28 mouse cellular contexts compared by ENCODE assay signal in the genomic region with DNA sequence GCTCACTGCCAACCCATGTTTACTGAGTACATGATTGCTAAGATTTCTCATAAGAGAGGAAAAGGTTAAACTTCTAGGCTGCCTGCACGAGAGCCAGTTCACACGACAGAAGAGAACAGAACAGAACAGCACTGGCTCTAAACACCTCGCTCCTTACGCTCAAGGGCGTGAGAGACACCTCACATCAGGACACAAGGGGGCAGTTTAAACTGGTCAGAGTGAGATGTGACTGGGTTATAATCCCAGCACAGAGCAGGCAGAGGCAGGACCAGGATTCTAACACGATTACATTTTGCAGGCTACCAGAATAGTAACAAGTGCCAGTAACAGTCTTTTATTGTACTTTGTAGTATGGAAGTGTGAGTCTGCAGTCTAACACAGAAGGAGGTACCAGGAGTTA. TPM values are rescaled to one million over a fixed set of nuclear protein-coding genes. Genes with fewer than 3 reads are reported as not detected.
"Had no signal": no experiment of that assay in that cellular context is flagged by ENCODE, and none has a peak within 500 bp of the region (broad histone marks: within the 10 kb centered on the region; RNA-seq: fewer than 3 reads in every experiment).

No protein-coding gene starts in this region.

- H3K4me2 ChIP-seq: heart, embryonic 11.5 days; heart, embryonic 13.5 days; heart, embryonic 15.5 days; hindbrain, embryonic 13.5 days; hindbrain, embryonic 15.5 days; limb, embryonic 12.5 days; liver, embryonic 13.5 days had no signal

- H3K9me3 ChIP-seq: heart, embryonic 13.5 days; heart, embryonic 15.5 days; hindbrain, embryonic 13.5 days; hindbrain, embryonic 15.5 days; limb, embryonic 12.5 days; liver, embryonic 13.5 days had no signal

- H3K4me3 ChIP-seq: heart, adult 2 months; heart, embryonic 13.5 days; heart, embryonic 15.5 days; hindbrain, embryonic 13.5 days; hindbrain, embryonic 15.5 days; limb, embryonic 12.5 days; liver, embryonic 13.5 days had no signal

- H3K4me1 ChIP-seq: heart, embryonic 13.5 days; heart, embryonic 15.5 days; hindbrain, embryonic 13.5 days; hindbrain, embryonic 15.5 days; limb, embryonic 12.5 days had no signal

- DNase-seq: gastrocnemius, postnatal 14 days; gastrocnemius, postnatal 36 days; heart, adult 11 months; heart, adult 2 months; heart, postnatal 14 days; heart, postnatal 36 days; kidney, adult 11 months; kidney, adult 8-10 months; kidney, postnatal 14 days; kidney, postnatal 36 days; layer of hippocampus, adult 9-11 months; layer of hippocampus, postnatal 36 days; left cerebral cortex, postnatal 4 days; liver; liver, embryonic 13.5 days had no signal

- H3K9ac ChIP-seq: heart, embryonic 13.5 days; heart, embryonic 15.5 days; hindbrain, embryonic 13.5 days; hindbrain, embryonic 15.5 days; limb, embryonic 12.5 days; liver, embryonic 13.5 days had no signal

- H3K27ac ChIP-seq: heart, adult 2 months; heart, embryonic 13.5 days; heart, embryonic 15.5 days; hindbrain, embryonic 13.5 days; hindbrain, embryonic 15.5 days; hindbrain, postnatal 0 days; kidney, postnatal 0 days; limb, embryonic 12.5 days had no signal

- ATAC-seq: hindbrain, postnatal 0 days had no signal

- H3K27me3 ChIP-seq: heart, embryonic 13.5 days; heart, embryonic 15.5 days; hindbrain, embryonic 13.5 days; hindbrain, embryonic 15.5 days; limb, embryonic 12.5 days; liver, embryonic 13.5 days had no signal

RNA-seq across cellular contexts. Expression of a gene that starts 55.6 kb away (rescaled TPM):
- total RNA-seq: gastrocnemius, adult 8-10 months; gastrocnemius, postnatal 14 days; gastrocnemius, postnatal 36 days; heart, adult 2 months; heart, postnatal 14 days; heart, postnatal 36 days; layer of hippocampus, adult 18-20 months; layer of hippocampus, postnatal 14 days; layer of hippocampus, postnatal 36 days; left cerebral cortex, adult 8-10 months; left cerebral cortex, postnatal 10 days; left cerebral cortex, postnatal 4 days had no signal
